Mouse (Mus musculus): ENCODE results near the gene Nelfcd. TPM values are rescaled to one million over a fixed set of nuclear protein-coding genes. Genes with fewer than 3 reads are reported as not detected.

Nelfcd gene
- 73.6 TPM for polyA plus RNA-seq (2017; shearing (Covaris generic))

GRCm38 (mm10) chr2:174415731-174416310 is at the start of gene Nelfcd:
Nelfcd (plus strand) TSS chr2:174415804.

GRCm38 (mm10) chr2:174438737-174439449 is 23.3 kb downstream of the Nelfcd start, which contains the start of gene Ctsz:
Ctsz (minus strand) TSS chr2:174439039.

GRCm38 (mm10) chr2:174450353-174450752 is 34.7 kb downstream of the Nelfcd start, which contains the start of gene Tubb1:
Tubb1 (plus strand) TSS chr2:174450695.

GRCm38 (mm10) chr2:174463789-174464523 is 48.4 kb downstream of the Nelfcd start, which contains the start of gene Atp5e:
Atp5e (minus strand) TSS chr2:174464105.

GRCm38 (mm10) chr2:174472818-174473549 is 57.4 kb downstream of the Nelfcd start, which contains the start of gene Prelid3b:
Prelid3b (minus strand) TSS chr2:174473081.

Other genes with a start within 250 kb of the Nelfcd start
- gene Gnas, start 131.5 kb upstream of the Nelfcd start, polyA plus RNA-seq (2017; shearing (Covaris generic)): 79.8 TPM
- 2.1 TPM for gene Gm20721, start 69.1 kb upstream of the Nelfcd start, polyA plus RNA-seq (2017; shearing (Covaris generic))
- 152 TPM for gene Ctsz, start 23.2 kb downstream of the Nelfcd start, polyA plus RNA-seq (2017; shearing (Covaris generic))
- gene Tubb1, start 34.9 kb downstream of the Nelfcd start, polyA plus RNA-seq (2017; shearing (Covaris generic)): not detected
- gene Atp5e, start 48.3 kb downstream of the Nelfcd start, polyA plus RNA-seq (2017; shearing (Covaris generic)): 544 TPM
- 93.8 TPM for gene Prelid3b, start 57.3 kb downstream of the Nelfcd start, polyA plus RNA-seq (2017; shearing (Covaris generic))
- gene Zfp831, start 227.7 kb downstream of the Nelfcd start, polyA plus RNA-seq (2017; shearing (Covaris generic)): 19.3 TPM